Mouse (Mus musculus) hindbrain, embryonic 10.5 days (tissue): ENCODE measurements around the gene Atad2b. TPM values are rescaled to one million over a fixed set of nuclear protein-coding genes. Genes with fewer than 3 reads are reported as not detected.
"Not testable (repeated sequence)": the region's sequence is repeated elsewhere in the genome, so short reads cannot be mapped to it uniquely, and the experiment has no call there.

Experiments used
- DNase-seq: peaks from one replicate; pipeline ENCODE4 v3.0.0-alpha.2; 2017; ENCODE audit warnings: low spot score
- H3K27ac ChIP-seq: fragments of 300-500 bp; sonication (generic); 2 replicates; pipeline ENCODE4 v1.5.1; 2016; ENCODE audit warnings: mild to moderate bottlenecking, moderate library complexity
- H3K27me3 ChIP-seq: fragments of 300-500 bp; sonication (generic); 2 replicates; pipeline ENCODE4 v1.6.1; 2016; ENCODE audit warnings: mild to moderate bottlenecking; ENCODE audit not compliant: poor library complexity, insufficient read depth, severe bottlenecking
- H3K36me3 ChIP-seq: fragments of 300-500 bp; sonication (generic); 2 replicates; pipeline ENCODE4 v1.6.1; 2016; ENCODE audit warnings: mild to moderate bottlenecking, moderate library complexity
- H3K4me1 ChIP-seq: fragments of 300-500 bp; sonication (generic); replicated peaks from 2 replicates; pipeline ENCODE4 v1.6.1; 2016; ENCODE audit warnings: mild to moderate bottlenecking
- H3K4me3 ChIP-seq: fragments of 300-500 bp; sonication (generic); 2 replicates; pipeline ENCODE4 v1.5.1; 2016; ENCODE audit warnings: mild to moderate bottlenecking, moderate library complexity
- H3K9me3 ChIP-seq: fragments of 300-500 bp; sonication (generic); 2 replicates; pipeline ENCODE4 v1.6.1; 2016; ENCODE audit warnings: mild to moderate bottlenecking, moderate library complexity
- WGBS: fragments of 180-500 bp; shearing (Covaris S2); methylation state at CpG from one replicate; pipeline ENCODE4 v1.1.7; 2016; 5-methylcytosine and 5-hydroxymethylcytosine counted together
- polyA plus RNA-seq: library from polyadenylated mRNA; unstranded; fragments of >200 nt; fragmentation: Nextera tagmentation; extraction: Ambion mirVana; gene quantifications from 2 replicates; pipeline ENCODE4 v1.2.1, GENCODE M21; 2016

Atad2b gene
- polyA plus RNA-seq, 1 experiment from 2014 or later: 10.9 TPM

- peak overlapping the region; percentile 100 for H3K27ac ChIP-seq
- WGBS: under 1% methylated on average over 48 of the region's 48 CpGs
- H3K4me1 ChIP-seq: peaks cover 23% of the 10 kb centered on the region
These were observed 845 bp downstream of the Atad2b start for GRCm38 (mm10) chr12:4917805-4918591.

GRCm38 (mm10) chr12:4928197-4928596, 11.0 kb downstream of the Atad2b start:
- no peak overlapping the region for H3K4me3 ChIP-seq
- H3K4me1 ChIP-seq: no peaks in the 10 kb centered on the region
- H3K9me3 ChIP-seq: no peaks in the 10 kb centered on the region
- H3K27me3 ChIP-seq: no peaks in the 10 kb centered on the region
- H3K36me3 ChIP-seq: peaks cover 12% of the 10 kb centered on the region; the same call in 1 of the 2 replicates
- H3K27ac ChIP-seq: no peak overlapping the region
- WGBS: 93% methylated on average over 2 of the region's 2 CpGs
- DNase-seq: no peak

More at GRCm38 (mm10) chr12:4917805-4918591, 845 bp downstream of the Atad2b start:
- peak; percentile 78 for DNase-seq
- Histone ChIP-seq H3K4me3 (peak overlapping the region; percentile 92), H3K36me3 (no peaks in the 10 kb centered on the region), H3K27me3 (no peaks in the 10 kb centered on the region), H3K9me3 (no peaks in the 10 kb centered on the region)

GRCm38 (mm10) chr12:4930820-4931548, 13.8 kb downstream of the Atad2b start:
- H3K36me3 ChIP-seq: peaks cover 7% of the 10 kb centered on the region; the same call in 1 of the 2 replicates

GRCm38 (mm10) chr12:4952272-4952671, 35.1 kb downstream of the Atad2b start:
- peaks cover 82% of the 10 kb centered on the region for H3K36me3 ChIP-seq
- 94% methylated on average over 1 of the region's 1 CpGs for WGBS
- no peaks in the 10 kb centered on the region for H3K27me3 ChIP-seq
- no peaks in the 10 kb centered on the region for H3K4me1 ChIP-seq
- no peak overlapping the region for H3K4me3 ChIP-seq
- no peaks in the 10 kb centered on the region for H3K9me3 ChIP-seq
- DNase-seq: no peak
- no peak overlapping the region for H3K27ac ChIP-seq

More at GRCm38 (mm10) chr12:4930820-4931548, 13.8 kb downstream of the Atad2b start:
- 96% methylated on average over 3 of the region's 3 CpGs for WGBS
- Histone ChIP-seq H3K4me1 (no peaks in the 10 kb centered on the region), H3K27me3 (no peaks in the 10 kb centered on the region), H3K9me3 (no peaks in the 10 kb centered on the region), H3K4me3 (no peak overlapping the region), H3K27ac (no peak overlapping the region)
- no peak for DNase-seq

GRCm38 (mm10) chr12:4953156-4953555, 36.0 kb downstream of the Atad2b start:
- no peaks in the 10 kb centered on the region for H3K4me1 ChIP-seq
- peaks cover 78% of the 10 kb centered on the region for H3K36me3 ChIP-seq
- WGBS: 85% methylated on average over 4 of the region's 4 CpGs
- no peaks in the 10 kb centered on the region for H3K27me3 ChIP-seq
- DNase-seq: no peak
- H3K9me3 ChIP-seq: no peaks in the 10 kb centered on the region
- H3K27ac ChIP-seq: no peak overlapping the region
- no peak overlapping the region for H3K4me3 ChIP-seq

- Histone ChIP-seq H3K4me1 (no peaks in the 10 kb centered on the region), H3K36me3 (peaks cover 70% of the 10 kb centered on the region), H3K9me3 (no peaks in the 10 kb centered on the region), H3K4me3 (no peak overlapping the region), H3K27ac (no peak overlapping the region), H3K27me3 (no peaks in the 10 kb centered on the region)
- peak; percentile 41 for DNase-seq
- 40% methylated on average over 1 of the region's 1 CpGs for WGBS
These were observed 55.8 kb downstream of the Atad2b start for GRCm38 (mm10) chr12:4972939-4973338.

- Histone ChIP-seq H3K36me3 (peaks cover 93% of the 10 kb centered on the region), H3K27ac (no peak overlapping the region), H3K27me3 (no peaks in the 10 kb centered on the region), H3K9me3 (no peaks in the 10 kb centered on the region), H3K4me3 (no peak overlapping the region), H3K4me1 (no peaks in the 10 kb centered on the region)
- 94% methylated on average over 6 of the region's 6 CpGs for WGBS
- DNase-seq: no peak
These were observed 61.2 kb downstream of the Atad2b start for GRCm38 (mm10) chr12:4978324-4978723.

GRCm38 (mm10) chr12:4996981-4997380, 79.8 kb downstream of the Atad2b start:
- Histone ChIP-seq H3K27ac (no peak overlapping the region), H3K4me3 (no peak overlapping the region), H3K36me3 (peaks cover 3% of the 10 kb centered on the region; the same call in 1 of the 2 replicates)

GRCm38 (mm10) chr12:5005338-5005737, 88.2 kb downstream of the Atad2b start:
- Histone ChIP-seq H3K27ac (no peak overlapping the region), H3K27me3 (no peaks in the 10 kb centered on the region), H3K4me3 (no peak overlapping the region), H3K36me3 (peaks cover 42% of the 10 kb centered on the region), H3K9me3 (no peaks in the 10 kb centered on the region), H3K4me1 (no peaks in the 10 kb centered on the region)
- no peak for DNase-seq
- WGBS: 54% methylated on average over 3 of the region's 3 CpGs

More at GRCm38 (mm10) chr12:4996981-4997380, 79.8 kb downstream of the Atad2b start:
- Histone ChIP-seq H3K9me3 (no peaks in the 10 kb centered on the region), H3K27me3 (no peaks in the 10 kb centered on the region), H3K4me1 (no peaks in the 10 kb centered on the region)
- DNase-seq: no peak

- H3K27ac ChIP-seq, H3K4me3 ChIP-seq: not testable (repeated sequence)
- 45% methylated on average over 3 of the region's 3 CpGs for WGBS
These were observed 88.6 kb downstream of the Atad2b start for GRCm38 (mm10) chr12:5005776-5006175.

GRCm38 (mm10) chr12:5008638-5009037, 91.5 kb downstream of the Atad2b start:
- not testable (repeated sequence) for H3K9me3 ChIP-seq, H3K4me3 ChIP-seq, H3K4me1 ChIP-seq, DNase-seq, H3K27me3 ChIP-seq, H3K27ac ChIP-seq
- 93% methylated on average over 2 of the region's 2 CpGs for WGBS
- H3K36me3 ChIP-seq: peaks cover 54% of the 10 kb centered on the region

More at GRCm38 (mm10) chr12:5005776-5006175, 88.6 kb downstream of the Atad2b start:
- H3K27me3 ChIP-seq, H3K9me3 ChIP-seq, H3K4me1 ChIP-seq, DNase-seq: not testable (repeated sequence)
- H3K36me3 ChIP-seq: peaks cover 46% of the 10 kb centered on the region

- Histone ChIP-seq H3K4me1 (no peaks in the 10 kb centered on the region), H3K4me3 (no peak overlapping the region), H3K36me3 (peaks cover 55% of the 10 kb centered on the region), H3K27me3 (no peaks in the 10 kb centered on the region), H3K9me3 (no peaks in the 10 kb centered on the region), H3K27ac (no peak overlapping the region)
- DNase-seq: no peak
- 94% methylated on average over 10 of the region's 10 CpGs for WGBS
These were observed 108.2 kb downstream of the Atad2b start for GRCm38 (mm10) chr12:5025226-5025861.
